Mouse (Mus musculus) spleen, embryonic (tissue): ENCODE results near the gene Slc7a15.
"Not testable (repeated sequence)": the region's sequence is repeated elsewhere in the genome, so short reads cannot be mapped to it uniquely, and the experiment has no call there.

ENCODE experiments used
- CTCF ChIA-PET: fragments of 350-600 bp; sonication (Branson Sonifier 250); formaldehyde crosslinking; loops from one replicate; lab custom pipeline; 2022; lab: Charles Lee

Gene Slc7a15

DNA sequence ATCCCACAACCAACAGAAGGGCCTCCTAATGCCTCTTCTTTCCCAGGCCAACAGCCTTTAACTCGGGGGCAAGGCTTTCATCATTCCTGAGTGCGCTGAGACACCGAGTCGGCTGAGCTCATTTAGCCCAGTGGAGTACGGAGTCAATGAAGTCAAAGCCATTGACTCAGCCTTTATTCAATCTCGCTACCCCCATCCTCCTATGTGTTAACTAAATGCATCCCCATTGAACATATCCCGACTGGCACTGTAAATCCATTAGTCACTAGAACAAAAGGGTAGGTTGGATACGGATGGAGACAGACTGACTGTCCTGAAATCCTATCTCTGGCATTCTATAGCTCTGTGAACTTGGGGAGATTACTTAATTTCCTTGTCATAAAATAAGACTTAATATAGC, 36.7 kb downstream of the Slc7a15 start:
- CTCF ChIA-PET: not testable (repeated sequence)

DNA sequence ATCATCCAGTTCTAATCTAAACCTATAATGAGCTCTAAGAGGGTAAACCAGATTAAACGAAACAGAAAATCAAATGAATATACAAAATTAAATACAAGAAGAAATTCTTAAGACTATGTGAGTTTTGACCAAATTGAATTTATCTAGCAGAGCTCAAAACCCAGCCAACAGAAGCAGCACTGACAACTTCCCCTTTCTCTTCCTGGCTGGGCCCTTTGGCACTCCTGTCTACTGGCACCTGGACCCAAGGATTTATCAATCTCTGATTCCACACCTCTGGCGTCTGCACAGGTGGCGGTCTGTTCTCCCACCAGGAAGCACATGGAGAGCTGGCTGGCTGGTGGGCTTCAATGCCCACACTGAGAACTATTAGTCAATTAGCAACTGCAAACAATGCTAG, 39.0 kb downstream of the Slc7a15 start:
- CTCF ChIA-PET: not testable (repeated sequence)

DNA sequence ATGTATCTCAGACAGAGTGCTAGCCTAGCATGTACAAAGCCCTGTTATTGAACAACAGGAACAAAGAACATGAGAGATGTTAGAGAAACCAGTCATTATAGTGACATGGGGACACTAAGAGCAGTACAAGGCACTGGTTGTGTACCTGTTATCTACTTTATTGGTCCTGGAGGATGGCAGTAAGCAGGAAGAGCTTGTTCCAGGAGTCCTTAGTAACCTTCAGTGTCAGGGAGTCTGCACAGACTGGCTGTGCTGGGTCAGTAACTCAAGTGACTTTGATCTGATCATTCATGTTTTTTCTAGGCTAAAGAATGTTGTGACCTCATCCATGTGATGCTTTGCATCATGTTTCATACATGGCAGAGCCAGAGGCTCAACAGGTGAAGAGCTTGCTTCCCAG, 42.7 kb downstream of the Slc7a15 start:
- CTCF ChIA-PET: no interaction called here

DNA sequence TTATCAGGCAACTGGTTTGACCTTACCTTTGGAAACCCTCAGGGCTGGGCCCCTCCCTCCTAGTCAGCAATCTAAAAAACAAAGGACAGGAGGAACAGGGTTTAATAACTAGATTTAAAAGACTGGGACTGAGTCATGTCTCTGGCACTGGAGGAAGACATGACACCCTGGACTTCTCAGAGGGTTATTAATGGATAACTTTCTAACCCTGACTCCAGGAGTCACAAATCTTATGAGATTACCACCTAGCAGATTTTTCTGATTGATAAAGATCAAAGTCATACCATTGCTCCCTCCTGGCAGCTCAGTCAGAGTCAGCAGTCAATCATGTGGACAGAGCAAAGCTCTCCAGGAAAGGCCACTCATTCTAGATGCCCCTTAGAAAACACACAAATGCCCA, 43.4 kb downstream of the Slc7a15 start:
- CTCF ChIA-PET: no interaction called here

DNA sequence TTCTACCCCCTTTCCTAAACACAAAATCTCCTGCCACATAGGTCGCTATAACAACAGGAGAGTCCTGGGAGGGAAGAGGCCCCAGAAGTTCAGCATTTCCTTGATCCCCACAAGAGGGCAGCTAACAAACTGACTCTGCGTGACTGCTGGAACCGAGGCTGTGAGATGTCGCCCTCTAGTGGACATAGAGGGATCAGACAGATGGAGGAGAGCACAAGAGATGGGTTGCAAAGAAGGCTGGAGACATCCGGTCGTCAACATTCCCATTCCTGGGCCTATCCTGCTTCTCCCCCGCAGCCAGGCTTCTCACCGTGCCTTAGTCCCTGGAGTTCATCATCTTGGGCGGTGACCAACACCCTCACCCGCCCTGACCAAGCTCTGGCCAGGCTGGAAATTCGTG, 51.5 kb downstream of the Slc7a15 start:
- CTCF ChIA-PET: no interaction called here

- CTCF ChIA-PET: no interaction called here
Observed at GRCm38 (mm10) chr12:8546801-8547200, 52.1 kb downstream of the Slc7a15 start.

- CTCF ChIA-PET: no interaction called here
Observed at GRCm38 (mm10) chr12:8545066-8545610, 53.7 kb downstream of the Slc7a15 start.

GRCm38 (mm10) chr12:8542371-8542770, 56.5 kb downstream of the Slc7a15 start:
- CTCF ChIA-PET: no interaction called here

DNA sequence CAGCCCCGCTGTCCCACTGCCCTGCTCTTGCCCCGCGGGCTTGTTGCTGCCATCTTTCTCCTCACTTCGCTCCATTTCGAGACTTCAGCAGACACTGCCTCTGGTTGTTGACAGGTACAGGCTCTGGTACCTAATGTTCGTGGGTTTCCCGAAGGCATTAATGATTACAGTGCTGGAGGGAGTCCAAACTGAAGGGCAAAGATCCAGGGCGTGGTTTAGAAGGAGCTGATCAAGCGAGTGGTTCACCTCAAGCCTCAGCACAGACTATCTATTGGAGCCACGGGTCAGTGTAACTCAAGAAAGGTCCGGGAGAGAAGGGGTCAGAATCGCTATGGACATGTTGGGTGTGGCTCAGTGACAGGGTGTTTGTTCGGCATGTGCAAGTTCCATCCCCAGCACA, 59.4 kb downstream of the Slc7a15 start:
- CTCF ChIA-PET: no interaction called here

DNA sequence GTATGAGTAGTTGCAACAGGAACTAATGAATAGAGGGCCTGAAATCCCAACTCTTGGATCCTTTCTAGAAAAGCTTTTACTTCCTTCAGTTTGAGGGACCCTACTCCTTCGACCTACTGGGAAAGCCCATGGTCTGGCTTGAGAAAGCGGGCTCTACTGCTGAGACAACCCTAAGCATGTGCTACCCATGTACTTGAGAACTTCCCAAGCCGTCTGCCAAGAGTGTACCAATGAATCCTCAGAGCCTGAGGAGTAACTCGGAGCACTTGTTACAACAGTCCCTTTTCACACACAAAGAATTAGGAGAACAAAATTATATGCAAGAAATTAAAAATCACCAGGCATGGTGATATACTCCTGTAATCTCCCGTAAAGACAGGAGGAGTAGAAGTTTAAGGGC, 61.6 kb downstream of the Slc7a15 start:
- CTCF ChIA-PET: interaction anchor here (0.7 kb wide), 1 partner anchor 1849 kb away, joined by 3 read pairs; no protein-coding TSS in a partner anchor

DNA sequence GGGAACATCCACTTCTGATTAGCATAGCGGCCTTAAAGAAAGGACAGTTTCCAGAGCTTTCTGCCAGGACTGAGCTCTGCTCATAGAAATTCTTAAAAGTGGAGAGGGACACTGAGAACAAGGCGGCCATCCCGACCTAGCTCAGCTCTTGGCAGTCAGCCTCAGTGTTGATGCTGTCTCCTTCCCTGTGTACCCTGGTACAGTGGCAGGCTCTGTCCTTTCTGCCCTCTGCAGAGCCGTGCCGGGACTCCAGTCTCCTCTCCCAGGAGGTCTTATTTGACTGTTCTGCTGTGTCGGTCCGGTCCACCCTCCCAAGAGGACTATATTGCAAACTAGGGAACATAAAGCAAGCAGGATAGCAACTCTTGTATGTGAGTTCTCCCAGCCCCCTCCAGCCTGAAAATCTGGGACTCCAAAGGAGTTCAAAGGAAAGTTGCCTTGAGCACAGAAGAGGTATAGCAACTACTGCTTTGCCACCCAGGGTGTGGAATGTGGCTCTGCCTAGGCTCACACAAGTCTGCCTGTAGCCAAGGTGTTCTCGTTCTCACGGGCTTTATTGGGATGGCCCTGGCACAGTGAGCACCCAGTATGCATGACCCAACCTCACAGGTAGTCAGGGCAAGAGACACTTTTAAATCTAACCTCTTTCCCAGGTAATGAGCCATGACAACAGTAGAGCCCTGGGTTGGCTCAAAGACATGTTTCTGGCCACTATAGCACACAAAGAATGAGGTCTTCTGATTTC, 62.5 kb downstream of the Slc7a15 start:
- CTCF ChIA-PET: interaction anchor here (0.7 kb wide), 1 partner anchor 1850 kb away, joined by 3 read pairs; no protein-coding TSS in a partner anchor

GRCm38 (mm10) chr12:8535596-8535995, 63.3 kb downstream of the Slc7a15 start:
- CTCF ChIA-PET: no interaction called here

DNA sequence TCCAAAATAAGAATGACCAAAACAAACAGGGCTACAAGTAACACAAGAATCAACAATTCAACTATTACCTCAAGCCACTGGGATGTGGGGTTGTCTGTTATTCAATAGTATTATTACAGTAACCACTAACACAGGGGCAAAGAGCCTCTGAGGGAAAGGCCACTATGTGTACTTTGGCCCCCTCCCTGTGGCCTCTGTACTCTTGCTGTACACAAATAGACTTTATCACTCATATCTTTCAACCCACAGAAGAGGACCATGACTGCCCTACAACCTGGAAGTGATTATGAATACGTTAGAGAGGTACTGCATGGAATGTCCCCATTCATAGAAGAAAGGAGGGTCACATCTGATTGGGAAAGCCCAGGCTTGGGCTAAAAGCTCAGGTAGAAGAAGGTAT, 64.0 kb downstream of the Slc7a15 start:
- CTCF ChIA-PET: no interaction called here

- CTCF ChIA-PET: no interaction called here
Observed at GRCm38 (mm10) chr12:8527770-8528169, 71.1 kb downstream of the Slc7a15 start.

- CTCF ChIA-PET: no interaction called here
Observed at GRCm38 (mm10) chr12:8527175-8527574, 71.7 kb downstream of the Slc7a15 start.

DNA sequence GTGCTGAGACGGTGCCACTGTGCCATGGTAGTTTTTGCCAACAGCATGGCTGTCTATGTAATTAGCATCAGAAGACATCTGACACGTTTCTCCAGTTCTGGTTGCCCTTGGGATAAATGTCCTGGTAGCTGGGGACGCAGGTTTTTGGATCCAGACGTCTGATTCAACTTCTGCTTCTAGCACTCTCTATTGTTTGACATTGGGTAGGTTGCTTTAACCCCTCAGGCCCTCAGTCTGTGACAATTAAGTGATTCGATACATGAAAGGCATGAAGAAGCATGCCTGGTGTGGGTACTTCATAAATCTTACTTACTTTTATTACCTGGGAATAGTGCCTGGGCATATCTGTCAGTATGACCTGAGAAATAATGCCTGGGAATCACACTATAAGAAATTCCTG, 74.8 kb downstream of the Slc7a15 start:
- CTCF ChIA-PET: no interaction called here

- CTCF ChIA-PET: interaction anchor here (0.6 kb wide), 2 partner anchors 1321 to 1461 kb away, joined by 3 to 7 read pairs; no protein-coding TSS in a partner anchor
Observed at GRCm38 (mm10) chr12:8522711-8523110, 76.2 kb downstream of the Slc7a15 start.

DNA sequence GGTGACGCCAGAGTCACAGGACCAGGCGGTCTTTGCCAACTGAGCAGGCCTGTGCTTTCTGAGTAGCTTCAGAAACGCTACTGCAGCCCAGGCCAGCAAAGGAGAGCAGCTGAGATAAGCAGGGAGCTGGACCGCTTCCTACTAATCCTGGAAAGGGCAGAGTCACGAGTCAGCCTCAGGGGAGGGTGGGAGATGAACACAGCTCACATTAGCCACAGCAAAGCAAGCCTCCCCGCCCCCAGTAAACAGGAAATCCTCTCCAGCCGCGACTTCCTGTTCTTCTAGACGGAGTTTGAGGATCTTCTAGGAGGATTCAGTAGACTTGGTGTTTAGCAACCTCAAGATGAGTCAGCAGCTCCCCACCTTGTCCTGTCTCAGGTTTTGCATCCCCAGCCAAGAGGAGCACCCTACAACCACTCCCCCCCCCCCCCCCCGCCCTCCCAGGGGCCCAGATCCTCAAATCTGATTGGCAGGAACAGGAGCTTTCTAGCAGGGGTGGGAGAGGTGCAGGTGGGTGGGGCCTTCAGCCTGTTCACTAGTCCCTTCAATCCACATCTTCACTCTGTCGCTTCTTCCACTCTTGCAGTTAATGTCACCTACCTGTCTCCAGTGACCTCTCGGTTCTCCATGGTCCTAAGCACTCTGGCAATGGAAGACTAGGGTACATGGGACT, 77.4 kb downstream of the Slc7a15 start:
- CTCF ChIA-PET: no interaction called here

GRCm38 (mm10) chr12:8519431-8520160, 79.3 kb downstream of the Slc7a15 start:
- CTCF ChIA-PET: interaction anchor here (0.7 kb wide), 1 partner anchor 18 kb away, joined by 3 read pairs; no protein-coding TSS in a partner anchor

DNA sequence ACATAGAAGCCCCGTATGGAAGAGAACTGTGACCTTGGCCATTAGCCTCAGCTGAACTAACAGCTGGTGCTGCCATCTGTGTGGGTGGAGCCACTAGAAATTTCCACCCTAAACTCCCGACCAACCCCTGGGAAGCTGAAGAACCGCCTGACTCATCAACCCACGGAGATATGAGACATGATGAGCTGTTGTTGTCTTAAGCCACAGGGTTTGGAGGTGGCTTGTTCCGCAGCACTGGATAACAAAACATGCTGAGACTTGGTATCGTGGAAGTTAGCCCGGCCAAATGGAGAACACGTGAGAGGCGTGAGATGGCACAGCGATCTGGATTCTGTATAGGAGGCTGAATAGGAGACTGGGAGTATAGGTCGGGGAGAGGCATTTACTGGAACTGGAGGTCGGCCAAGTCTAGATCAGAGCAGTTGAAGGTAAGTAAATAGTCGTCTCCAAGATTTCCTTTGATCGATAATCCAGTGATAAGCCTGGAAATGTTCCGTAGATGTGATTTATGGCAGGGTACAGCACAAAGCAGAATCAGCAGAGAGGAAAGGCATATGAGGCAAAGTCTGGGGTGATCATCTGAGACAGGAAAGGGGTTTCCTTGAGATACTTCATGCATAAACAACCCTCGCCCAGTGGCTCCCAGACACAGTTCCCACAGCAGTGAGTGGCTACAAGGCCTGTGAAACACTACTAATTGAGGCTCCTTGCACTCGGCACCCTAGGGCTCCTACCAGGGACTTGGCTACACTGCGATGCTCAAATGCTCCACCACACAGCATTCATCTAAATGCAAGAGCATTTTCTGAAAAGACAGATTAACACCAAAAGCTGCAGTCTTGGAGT, 87.6 kb downstream of the Slc7a15 start:
- CTCF ChIA-PET: no interaction called here

DNA sequence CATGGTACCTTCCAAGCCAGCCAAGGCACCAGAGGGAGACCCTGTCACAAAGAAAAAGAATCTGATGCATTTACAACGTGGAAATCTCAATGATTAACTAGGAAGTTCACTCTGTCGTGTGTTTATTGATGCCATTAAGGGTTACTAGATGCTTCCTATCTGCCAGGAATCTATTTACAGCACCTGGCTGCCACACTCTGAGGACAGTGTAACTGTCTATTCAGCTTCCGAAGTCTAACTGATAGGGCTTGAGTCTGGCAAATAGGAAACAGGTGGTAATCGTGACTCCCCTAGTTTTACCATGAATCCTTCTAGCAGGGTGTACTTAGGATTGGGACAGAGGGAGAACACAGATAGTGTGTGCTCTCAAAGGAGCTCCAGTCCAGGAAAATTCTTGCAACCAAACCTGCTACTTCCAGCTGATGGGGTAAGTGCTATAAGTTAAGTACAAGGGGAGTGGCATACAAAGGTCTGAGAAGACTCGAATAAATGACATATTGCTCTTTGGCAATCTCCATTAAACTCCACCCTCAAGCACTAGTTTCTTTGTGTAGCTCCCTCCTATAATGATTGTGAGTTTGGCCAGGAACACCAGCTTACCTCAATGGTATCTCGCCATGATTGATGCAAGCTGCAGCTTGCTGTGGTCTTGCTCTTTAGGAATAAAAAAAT, 88.4 kb downstream of the Slc7a15 start:
- CTCF ChIA-PET: no interaction called here
